ENCODE assay signal across 8 mouse cellular contexts in genomic region chr19:3685611-3686214, GRCm38 (mm10). TPM values are rescaled to one million over a fixed set of nuclear protein-coding genes. Genes with fewer than 3 reads are reported as not detected.
DNase-seq lines count a peak whose midpoint lies in the region; ATAC-seq lines count a peak whose summit lies in the region.

No protein-coding gene starts in this region.

- H3K36me3 ChIP-seq in forebrain, embryonic 11.5 days (ENCODE audit: control insufficient read depth, insufficient read depth, low read length), result no peaks in the 10 kb centered on the region
- no peaks in the 10 kb centered on the region for H3K36me3 ChIP-seq in hindbrain, embryonic 14.5 days (replicated peaks; ENCODE audit: control insufficient read depth, insufficient read depth)
- H3K36me3 ChIP-seq in lung, embryonic 15.5 days, result no peaks in the 10 kb centered on the region
- no peaks in the 10 kb centered on the region for H3K36me3 ChIP-seq in stomach, embryonic 14.5 days (ENCODE audit: control insufficient read depth, insufficient read depth, low read length)

- H3K4me3 ChIP-seq in forebrain, embryonic 11.5 days (ENCODE audit: low read depth, low read length), result peak overlapping the region; percentile 92
- peak overlapping the region; percentile 85 for H3K4me3 ChIP-seq in hindbrain, embryonic 14.5 days (replicated peaks; ENCODE audit: low read length)
- peak overlapping the region; percentile 95 for H3K4me3 ChIP-seq in lung, embryonic 15.5 days
- H3K4me3 ChIP-seq in stomach, embryonic 14.5 days (ENCODE audit: low read depth, low read length), result peak overlapping the region; percentile 97

- under 1% methylated on average over 45 of the region's 45 CpGs for WGBS in forebrain, embryonic 11.5 days
- WGBS in hindbrain, embryonic 14.5 days, result 1% methylated on average over 35 of the region's 45 CpGs
- WGBS in lung, embryonic 15.5 days, result under 1% methylated on average over 45 of the region's 45 CpGs
- under 1% methylated on average over 45 of the region's 45 CpGs for WGBS in stomach, embryonic 14.5 days

- H3K9me3 ChIP-seq in forebrain, embryonic 11.5 days (ENCODE audit: control insufficient read depth, low read length), result no peaks in the 10 kb centered on the region
- no peaks in the 10 kb centered on the region for H3K9me3 ChIP-seq in hindbrain, embryonic 14.5 days (ENCODE audit: control insufficient read depth, low read length)
- H3K9me3 ChIP-seq in lung, embryonic 15.5 days, result no peaks in the 10 kb centered on the region
- no peaks in the 10 kb centered on the region for H3K9me3 ChIP-seq in stomach, embryonic 14.5 days (ENCODE audit: control insufficient read depth, low read depth, low read length)

- H3K9ac ChIP-seq in forebrain, embryonic 11.5 days (ENCODE audit: low read length), result peak overlapping the region; percentile 91
- peak overlapping the region; percentile 77 for H3K9ac ChIP-seq in hindbrain, embryonic 14.5 days
- peak overlapping the region; percentile 95 for H3K9ac ChIP-seq in lung, embryonic 15.5 days
- peak overlapping the region; percentile 98 for H3K9ac ChIP-seq in stomach, embryonic 14.5 days (replicated peaks; ENCODE audit: low read depth, low read length)

- H3K27ac ChIP-seq in forebrain, embryonic 11.5 days (ENCODE audit: low read depth, low read length), result 0 out of 2 replicates have a peak overlapping the region, but pooled peaks have one; percentile 2
- H3K27ac ChIP-seq in hindbrain, embryonic 14.5 days, result peak overlapping the region; percentile 49; the same call in 1 of the 2 replicates
- peak overlapping the region; percentile 89 for H3K27ac ChIP-seq in lung, embryonic 15.5 days
- peak overlapping the region; percentile 88 for H3K27ac ChIP-seq in stomach, embryonic 14.5 days (ENCODE audit: low read length)

- ATAC-seq in forebrain, embryonic 11.5 days (replicated peaks; ENCODE audit: low FRiP score), result peak; percentile 45; the same call in 1 of the 2 replicates
- ATAC-seq in hindbrain, embryonic 14.5 days (ENCODE audit: low FRiP score), result no peak
- ATAC-seq in lung, embryonic 15.5 days (ENCODE audit: borderline replicate concordance, extremely low read depth, low FRiP score, low TSS enrichment), result no peak; the same call in 1 of the 2 replicates
- ATAC-seq in stomach, embryonic 14.5 days (ENCODE audit: insufficient number of reproducible peaks, insufficient read depth, low FRiP score, low read depth), result peak; percentile 12; the same call in 1 of the 2 replicates
- ATAC-seq in granulocyte monocyte progenitor cell, adult 5-6 weeks (replicated peaks; ENCODE audit: poor library complexity, severe bottlenecking), result no peak

- no peaks in the 10 kb centered on the region for H3K27me3 ChIP-seq in forebrain, embryonic 11.5 days (ENCODE audit: control insufficient read depth, insufficient read depth, low read length)
- H3K27me3 ChIP-seq in hindbrain, embryonic 14.5 days (ENCODE audit: control insufficient read depth, insufficient read depth, low read length), result peaks cover 14% of the 10 kb centered on the region
- no peaks in the 10 kb centered on the region for H3K27me3 ChIP-seq in lung, embryonic 15.5 days
- H3K27me3 ChIP-seq in stomach, embryonic 14.5 days (ENCODE audit: control insufficient read depth, insufficient read depth, low read length), result no peaks in the 10 kb centered on the region

- peaks cover 13% of the 10 kb centered on the region; the same call in 1 of the 2 replicates for H3K4me1 ChIP-seq in forebrain, embryonic 11.5 days (replicated peaks; ENCODE audit: control insufficient read depth, insufficient read depth, low read length)
- peaks cover 25% of the 10 kb centered on the region for H3K4me1 ChIP-seq in hindbrain, embryonic 14.5 days (replicated peaks; ENCODE audit: control insufficient read depth, insufficient read depth, low read length)
- peaks cover 61% of the 10 kb centered on the region for H3K4me1 ChIP-seq in lung, embryonic 15.5 days
- H3K4me1 ChIP-seq in stomach, embryonic 14.5 days (ENCODE audit: control insufficient read depth, insufficient read depth, low read length), result peaks cover 54% of the 10 kb centered on the region

- H3K4me2 ChIP-seq in forebrain, embryonic 11.5 days (ENCODE audit: low read depth, low read length, severe bottlenecking), result peak overlapping the region; percentile 95
- peak overlapping the region; percentile 100 for H3K4me2 ChIP-seq in hindbrain, embryonic 14.5 days (replicated peaks)
- peak overlapping the region; percentile 96 for H3K4me2 ChIP-seq in lung, embryonic 15.5 days
- peak overlapping the region; percentile 97 for H3K4me2 ChIP-seq in stomach, embryonic 14.5 days (replicated peaks; ENCODE audit: low read depth, low read length)

- DNase-seq in urinary bladder, postnatal 4 days (ENCODE audit: low spot score in 2 of 2), result peak; percentile 44 to 66
- DNase-seq in urinary bladder, adult 18-20 months (ENCODE audit: low spot score in 2 of 2), result no peak
- peak; percentile 71 for DNase-seq in forebrain, embryonic 11.5 days (ENCODE audit: low spot score)
- no peak for DNase-seq in hindbrain, embryonic 14.5 days (ENCODE audit: low spot score)
- no peak for DNase-seq in cerebellum, postnatal 36 days

RNA-seq across cellular contexts. Expression of gene Lrp5, which starts 0.7 kb away (rescaled TPM):
- 4.7 and 5.2 TPM in 2 replicates for polyA plus RNA-seq in forebrain, embryonic 11.5 days (2014; fragmentation: Nextera tagmentation; extraction: Ambion mirVana)
- 1.4 and 1.8 TPM in 2 replicates for polyA plus RNA-seq in hindbrain, embryonic 14.5 days (2014; fragmentation: Nextera tagmentation; extraction: Ambion mirVana)
- polyA plus RNA-seq in lung, embryonic 15.5 days (2015; fragmentation: Nextera tagmentation; extraction: Ambion mirVana), result 7.7 TPM in 2 replicates
- 10.3 and 11.3 TPM in 2 replicates for polyA plus RNA-seq in stomach, embryonic 14.5 days (2014; fragmentation: Nextera tagmentation; extraction: Ambion mirVana)
- total RNA-seq in granulocyte monocyte progenitor cell, adult 5-6 weeks (2014; fragmentation: Nextera tagmentation), result 28.0 and 36.6 TPM in 2 replicates
- 12.5 and 15.1 TPM in 2 replicates for total RNA-seq in granulocyte monocyte progenitor cell, adult 5-6 weeks (2017)

RNA-seq across cellular contexts. Expression of gene 1810055G02Rik, which starts 22.4 kb away (rescaled TPM):
- 42.3 and 52.1 TPM in 2 replicates for polyA plus RNA-seq in forebrain, embryonic 11.5 days (2014; fragmentation: Nextera tagmentation; extraction: Ambion mirVana)
- 34.0 and 38.1 TPM in 2 replicates for polyA plus RNA-seq in hindbrain, embryonic 14.5 days (2014; fragmentation: Nextera tagmentation; extraction: Ambion mirVana)
- 31.9 and 32.2 TPM in 2 replicates for polyA plus RNA-seq in lung, embryonic 15.5 days (2015; fragmentation: Nextera tagmentation; extraction: Ambion mirVana)
- polyA plus RNA-seq in stomach, embryonic 14.5 days (2014; fragmentation: Nextera tagmentation; extraction: Ambion mirVana), result 37.4 and 44.3 TPM in 2 replicates
- total RNA-seq in granulocyte monocyte progenitor cell, adult 5-6 weeks (2014; fragmentation: Nextera tagmentation), result 10.0 and 13.4 TPM in 2 replicates
- 4.5 and 9.0 TPM in 2 replicates for total RNA-seq in granulocyte monocyte progenitor cell, adult 5-6 weeks (2017)

Comparison
In these comparisons a context has a peak if more than half of its experiments do, and no peak if none do; other contexts are left out.
1. DNase-seq: peak in urinary bladder, postnatal 4 days (2 of 2) and forebrain, embryonic 11.5 days (single experiment); none in urinary bladder, adult 18-20 months (0 of 2), hindbrain, embryonic 14.5 days (single experiment) and cerebellum, postnatal 36 days (0 of 2).
2. ATAC-seq: peak in forebrain, embryonic 11.5 days (single experiment) and stomach, embryonic 14.5 days (single experiment); none in hindbrain, embryonic 14.5 days (single experiment), lung, embryonic 15.5 days (single experiment) and granulocyte monocyte progenitor cell, adult 5-6 weeks (single experiment).
3. H3K27ac ChIP-seq: peak in every context shown above with its lines; median percentile 89 in lung, embryonic 15.5 days; 88 in stomach, embryonic 14.5 days; 49 in hindbrain, embryonic 14.5 days; 2 in forebrain, embryonic 11.5 days.
4. Peak in every context shown above with its lines, with median percentiles within 50 percentile points of each other: H3K4me2 ChIP-seq, H3K4me3 ChIP-seq and H3K9ac ChIP-seq.